9 mouse cellular contexts compared by ENCODE assay signal in genomic region chr1:136230201-136230600, GRCm38 (mm10). TPM values are rescaled to one million over a fixed set of nuclear protein-coding genes. Genes with fewer than 3 reads are reported as not detected.
DNase-seq lines count a peak whose midpoint lies in the region; ATAC-seq lines count a peak whose summit lies in the region.
"Had no signal": no experiment of that assay in that cellular context is flagged by ENCODE, and none has a peak within 500 bp of the region (broad histone marks: within the 10 kb centered on the region; RNA-seq: fewer than 3 reads in every experiment).

No protein-coding gene starts in this region.

- H3K9ac ChIP-seq in neural tube, embryonic 13.5 days = 0 out of 2 replicates have a peak overlapping the region, but pooled peaks have one; percentile 49
- H3K9ac ChIP-seq in liver, embryonic 12.5 days = no peak overlapping the region

- peaks cover 24% of the 10 kb centered on the region for H3K36me3 ChIP-seq in embryonic facial prominence, embryonic 10.5 days (replicated peaks)
- H3K36me3 ChIP-seq in hindbrain, embryonic 10.5 days = peaks cover 33% of the 10 kb centered on the region
- no peaks in the 10 kb centered on the region for H3K36me3 ChIP-seq in neural tube, embryonic 13.5 days
- no peaks in the 10 kb centered on the region for H3K36me3 ChIP-seq in liver, embryonic 12.5 days

- no peaks in the 10 kb centered on the region for H3K9me3 ChIP-seq in embryonic facial prominence, embryonic 10.5 days
- no peaks in the 10 kb centered on the region for H3K9me3 ChIP-seq in hindbrain, embryonic 10.5 days
- H3K9me3 ChIP-seq in neural tube, embryonic 13.5 days = no peaks in the 10 kb centered on the region
- no peaks in the 10 kb centered on the region for H3K9me3 ChIP-seq in liver, embryonic 12.5 days (replicated peaks)

- peak overlapping the region; percentile 79 for H3K4me3 ChIP-seq in embryonic facial prominence, embryonic 10.5 days
- H3K4me3 ChIP-seq in hindbrain, embryonic 10.5 days = peak overlapping the region; percentile 79
- no peak overlapping the region for H3K4me3 ChIP-seq in neural tube, embryonic 13.5 days
- H3K4me3 ChIP-seq in liver, embryonic 12.5 days = no peak overlapping the region

- peak overlapping the region; percentile 22; the same call in 1 of the 2 replicates for H3K4me2 ChIP-seq in neural tube, embryonic 13.5 days
- H3K4me2 ChIP-seq in liver, embryonic 12.5 days = no peak overlapping the region

- peak overlapping the region; percentile 94 for H3K27ac ChIP-seq in embryonic facial prominence, embryonic 10.5 days (replicated peaks)
- H3K27ac ChIP-seq in hindbrain, embryonic 10.5 days = peak overlapping the region; percentile 97
- no peak overlapping the region for H3K27ac ChIP-seq in neural tube, embryonic 13.5 days (replicated peaks)
- H3K27ac ChIP-seq in liver, embryonic 12.5 days = no peak overlapping the region

- H3K4me1 ChIP-seq in embryonic facial prominence, embryonic 10.5 days = peaks cover 72% of the 10 kb centered on the region
- H3K4me1 ChIP-seq in hindbrain, embryonic 10.5 days (replicated peaks) = peaks cover 94% of the 10 kb centered on the region
- H3K4me1 ChIP-seq in neural tube, embryonic 13.5 days (replicated peaks) = peaks cover 79% of the 10 kb centered on the region
- peaks cover 50% of the 10 kb centered on the region for H3K4me1 ChIP-seq in liver, embryonic 12.5 days

- no peak for ATAC-seq in neural tube, embryonic 13.5 days (ENCODE audit: low read depth)
- ATAC-seq in frontal cortex, adult (ENCODE audit: low TSS enrichment) = no peak
- no peak for ATAC-seq in liver, embryonic 12.5 days

- DNase-seq in embryonic facial prominence, embryonic 10.5 days (ENCODE audit: low spot score) = peak; percentile 52
- DNase-seq in hindbrain, embryonic 10.5 days (ENCODE audit: low spot score) = peak; percentile 16
- DNase-seq in kidney, postnatal 4 days = peak; percentile 57 to 78
- DNase-seq in adrenal gland, postnatal 4 days (ENCODE audit: low spot score in 2 of 2) = no peak
- DNase-seq in cerebellum, postnatal 10 days = no peak

- H3K27me3 ChIP-seq in embryonic facial prominence, embryonic 10.5 days (replicated peaks; ENCODE audit: low read depth, poor library complexity, severe bottlenecking) = peaks cover 17% of the 10 kb centered on the region; the same call in 1 of the 2 replicates
- peaks cover 5% of the 10 kb centered on the region; the same call in 1 of the 2 replicates for H3K27me3 ChIP-seq in hindbrain, embryonic 10.5 days (ENCODE audit: insufficient read depth, poor library complexity, severe bottlenecking)
- H3K27me3 ChIP-seq in neural tube, embryonic 13.5 days = peaks cover 6% of the 10 kb centered on the region
- H3K27me3 ChIP-seq in liver, embryonic 12.5 days (replicated peaks) = peaks cover 89% of the 10 kb centered on the region

- 17% methylated on average over 11 of the region's 11 CpGs for WGBS in embryonic facial prominence, embryonic 10.5 days
- 21% methylated on average over 11 of the region's 11 CpGs for WGBS in hindbrain, embryonic 10.5 days
- WGBS in neural tube, embryonic 13.5 days = 26% methylated on average over 11 of the region's 11 CpGs
- WGBS in liver, embryonic 12.5 days (ENCODE audit: insufficient replicate concordance) = 37% methylated on average over 11 of the region's 11 CpGs

RNA-seq across cellular contexts. Expression of gene Inava, which starts 3.9 kb away (rescaled TPM):
- polyA plus RNA-seq in embryonic facial prominence, embryonic 10.5 days (2016; fragmentation: Nextera tagmentation; extraction: Ambion mirVana) = 24.1 and 26.4 TPM in 2 replicates
- 19.8 and 25.6 TPM in 2 replicates for polyA plus RNA-seq in hindbrain, embryonic 10.5 days (2016; fragmentation: Nextera tagmentation; extraction: Ambion mirVana)
- 3.1 and 3.6 TPM in 2 replicates for polyA plus RNA-seq in neural tube, embryonic 13.5 days (2015; fragmentation: Nextera tagmentation; extraction: Ambion mirVana)
- 1 to 10 TPM in 1 of 2 experiments, under 1 TPM in 1; 0.62 to 4.1 TPM for total RNA-seq in adrenal gland, postnatal 4 days (2021)
- polyA plus RNA-seq in liver, embryonic 12.5 days (2016; fragmentation: Nextera tagmentation; extraction: Ambion mirVana) = 0.67 and 1.0 TPM in 2 replicates

RNA-seq across cellular contexts. Expression of gene Mroh3, which starts 17.6 kb away (rescaled TPM):
- 0.42 and 0.58 TPM in 2 replicates for polyA plus RNA-seq in embryonic facial prominence, embryonic 10.5 days (2016; fragmentation: Nextera tagmentation; extraction: Ambion mirVana)
- polyA plus RNA-seq in hindbrain, embryonic 10.5 days (2016; fragmentation: Nextera tagmentation; extraction: Ambion mirVana) = 0.40 and 0.47 TPM in 2 replicates
- not detected in 2 replicates for polyA plus RNA-seq in neural tube, embryonic 13.5 days (2015; fragmentation: Nextera tagmentation; extraction: Ambion mirVana)
- total RNA-seq in adrenal gland, postnatal 4 days (2021) = not detected
- not detected in 2 replicates for polyA plus RNA-seq in liver, embryonic 12.5 days (2016; fragmentation: Nextera tagmentation; extraction: Ambion mirVana)
- total RNA-seq: adrenal gland, adult 18-20 months had no signal

RNA-seq across cellular contexts. Expression of gene Gpr25, which starts 30.5 kb away (rescaled TPM):
- not detected in 2 replicates for polyA plus RNA-seq in embryonic facial prominence, embryonic 10.5 days (2016; fragmentation: Nextera tagmentation; extraction: Ambion mirVana)
- polyA plus RNA-seq in hindbrain, embryonic 10.5 days (2016; fragmentation: Nextera tagmentation; extraction: Ambion mirVana) = not detected in 2 replicates
- polyA plus RNA-seq in neural tube, embryonic 13.5 days (2015; fragmentation: Nextera tagmentation; extraction: Ambion mirVana) = 0.29 TPM in 2 replicates
- not detected for total RNA-seq in adrenal gland, postnatal 4 days (2021)
- not detected in 2 replicates for polyA plus RNA-seq in liver, embryonic 12.5 days (2016; fragmentation: Nextera tagmentation; extraction: Ambion mirVana)
- total RNA-seq: adrenal gland, adult 18-20 months had no signal

Comparison
In these comparisons a context has a peak if more than half of its experiments do, and no peak if none do; other contexts are left out.
1. DNase-seq: peak in embryonic facial prominence, embryonic 10.5 days (single experiment), hindbrain, embryonic 10.5 days (single experiment) and kidney, postnatal 4 days (2 of 2); none in adrenal gland, postnatal 4 days (0 of 2) and cerebellum, postnatal 10 days (0 of 2).
2. H3K27ac ChIP-seq: peak in embryonic facial prominence, embryonic 10.5 days (single experiment) and hindbrain, embryonic 10.5 days (single experiment); none in neural tube, embryonic 13.5 days (single experiment) and liver, embryonic 12.5 days (single experiment).
3. H3K4me3 ChIP-seq: peak in embryonic facial prominence, embryonic 10.5 days (single experiment) and hindbrain, embryonic 10.5 days (single experiment); none in neural tube, embryonic 13.5 days (single experiment) and liver, embryonic 12.5 days (single experiment).